Mouse (Mus musculus) midbrain, embryonic 16.5 days (tissue): ENCODE data around the gene Map2k5. TPM values are rescaled to one million over a fixed set of nuclear protein-coding genes. Genes with fewer than 3 reads are reported as not detected.

Experiments
- ATAC-seq: fragments of 200-750 bp; cut with Nextera tagmentation; 2 replicates; pipeline ENCODE4 v1.8.0; 2017; ENCODE audit warnings: moderate TSS enrichment
- H3K27ac ChIP-seq: fragments of 300-500 bp; sonication (generic); 2 replicates; pipeline ENCODE4 v1.5.1; 2014; ENCODE audit warnings: mild to moderate bottlenecking, low read length, mixed read lengths
- H3K27me3 ChIP-seq: fragments of 300-500 bp; sonication (generic); 2 replicates; pipeline ENCODE4 v1.6.1; 2014; ENCODE audit warnings: low read depth, low read length, mixed read lengths; ENCODE audit not compliant: control insufficient read depth, insufficient read depth
- H3K36me3 ChIP-seq: fragments of 300-500 bp; sonication (generic); 2 replicates; pipeline ENCODE4 v1.6.1; 2014; ENCODE audit warnings: mild to moderate bottlenecking, low read length, moderate library complexity, mixed read lengths; ENCODE audit not compliant: control insufficient read depth, insufficient read depth
- H3K4me1 ChIP-seq: fragments of 300-500 bp; sonication (generic); 2 replicates; pipeline ENCODE4 v1.6.1; 2014; ENCODE audit warnings: mild to moderate bottlenecking, low read length, mixed read lengths; ENCODE audit not compliant: control insufficient read depth, insufficient read depth
- H3K4me2 ChIP-seq: fragments of 300-500 bp; sonication (generic); 2 replicates; pipeline ENCODE4 v1.6.1; 2014; ENCODE audit warnings: mild to moderate bottlenecking, low read length, mixed read lengths
- H3K4me3 ChIP-seq: fragments of 300-500 bp; sonication (generic); 2 replicates; pipeline ENCODE4 v1.5.1; 2014; ENCODE audit warnings: low read depth, mild to moderate bottlenecking, low read length, moderate library complexity, mixed read lengths
- H3K9ac ChIP-seq: fragments of 300-500 bp; sonication (generic); 2 replicates; pipeline ENCODE4 v1.6.1; 2014; ENCODE audit warnings: low read depth, low read length, mixed read lengths
- H3K9me3 ChIP-seq: fragments of 300-500 bp; sonication (generic); replicated peaks from 2 replicates; pipeline ENCODE4 v1.6.1; 2014; ENCODE audit warnings: mild to moderate bottlenecking, low read length, mixed read lengths; ENCODE audit not compliant: control insufficient read depth, poor library complexity, severe bottlenecking
- WGBS: fragments of 180-500 bp; shearing (Covaris S2); extraction: QIAGEN DNeasy Blood & Tissue Kit; methylation state at CpG from one replicate; pipeline ENCODE4 v1.1.7; 2014; 5-methylcytosine and 5-hydroxymethylcytosine counted together
- polyA plus RNA-seq: library from polyadenylated mRNA; unstranded; fragments of >200 nt; fragmentation: Nextera tagmentation; extraction: Ambion mirVana; gene quantifications from 2 replicates; pipeline ENCODE4 v1.2.1, GENCODE M21; 2015

The Map2k5 gene
- polyA plus RNA-seq, 1 experiment from 2014 or later: 31.2 TPM

GRCm38 (mm10) chr9:63295551-63295958 lies 82.1 kb downstream of the Map2k5 start:
- H3K4me1 ChIP-seq: peaks cover 25% of the 10 kb centered on the region
- WGBS: 42% methylated on average over 7 of the region's 7 CpGs
- ATAC-seq: peak; percentile 62; the same call in 1 of the 2 replicates
- peak overlapping the region; percentile 45 for H3K4me2 ChIP-seq
- no peaks in the 10 kb centered on the region for H3K27me3 ChIP-seq
- no peaks in the 10 kb centered on the region for H3K36me3 ChIP-seq
- no peaks in the 10 kb centered on the region; the same call in 1 of the 2 replicates for H3K9me3 ChIP-seq
- no peak overlapping the region for H3K4me3 ChIP-seq
- H3K9ac ChIP-seq: no peak overlapping the region; the same call in 1 of the 2 replicates
- H3K27ac ChIP-seq: peak overlapping the region; percentile 79

DNA sequence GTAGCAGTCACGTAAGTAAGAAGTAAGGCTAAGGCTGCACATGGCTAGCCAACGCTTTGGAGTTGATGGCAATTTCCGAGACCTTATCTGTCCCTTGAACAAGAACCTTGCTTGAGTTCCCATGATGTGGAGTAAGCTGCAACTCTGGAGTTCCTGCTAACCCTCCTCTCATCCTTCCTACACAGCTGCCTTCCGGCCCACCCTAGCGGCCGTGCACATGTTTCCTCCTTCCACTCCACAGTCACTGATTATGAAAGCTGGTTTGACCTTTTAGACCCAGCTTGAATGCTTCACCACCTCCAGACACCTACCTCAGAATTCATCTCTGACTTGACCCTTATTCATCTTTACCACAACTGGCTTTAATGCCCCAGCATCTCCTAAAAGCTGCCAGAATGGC lies 82.9 kb downstream of the Map2k5 start:
- Histone ChIP-seq H3K4me2 (no peak overlapping the region), H3K36me3 (no peaks in the 10 kb centered on the region), H3K9ac (no peak overlapping the region), H3K27ac (peak overlapping the region; percentile 79; the same call in 1 of the 2 replicates), H3K27me3 (no peaks in the 10 kb centered on the region), H3K4me3 (no peak overlapping the region), H3K4me1 (peaks cover 25% of the 10 kb centered on the region), H3K9me3 (no peaks in the 10 kb centered on the region)
- WGBS: 82% methylated on average over 6 of the region's 6 CpGs
- no peak for ATAC-seq

GRCm38 (mm10) chr9:63293781-63294480 lies 83.8 kb downstream of the Map2k5 start:
- Histone ChIP-seq H3K27me3 (no peaks in the 10 kb centered on the region), H3K36me3 (no peaks in the 10 kb centered on the region), H3K4me3 (no peak overlapping the region), H3K4me1 (peaks cover 25% of the 10 kb centered on the region), H3K27ac (no peak overlapping the region), H3K4me2 (no peak overlapping the region), H3K9ac (no peak overlapping the region), H3K9me3 (no peaks in the 10 kb centered on the region)
- 43% methylated on average over 13 of the region's 13 CpGs for WGBS
- ATAC-seq: no peak

GRCm38 (mm10) chr9:63288676-63289075 lies 89.0 kb downstream of the Map2k5 start:
- Histone ChIP-seq H3K9ac (no peak overlapping the region), H3K9me3 (no peaks in the 10 kb centered on the region), H3K4me2 (no peak overlapping the region), H3K27me3 (no peaks in the 10 kb centered on the region), H3K4me3 (no peak overlapping the region), H3K27ac (no peak overlapping the region), H3K36me3 (no peaks in the 10 kb centered on the region), H3K4me1 (peaks cover 8% of the 10 kb centered on the region)
- WGBS: 92% methylated on average over 4 of the region's 4 CpGs
- no peak for ATAC-seq

- no peak overlapping the region for H3K27ac ChIP-seq
- ATAC-seq: no peak
- WGBS: 70% methylated on average over 9 of the region's 9 CpGs
Measured at GRCm38 (mm10) chr9:63284392-63284791, 93.3 kb downstream of the Map2k5 start.

GRCm38 (mm10) chr9:63281996-63282395 lies 95.7 kb downstream of the Map2k5 start:
- Histone ChIP-seq H3K4me1 (peaks cover 7% of the 10 kb centered on the region), H3K36me3 (no peaks in the 10 kb centered on the region), H3K9ac (no peak overlapping the region), H3K27ac (no peak overlapping the region), H3K4me2 (no peak overlapping the region), H3K9me3 (no peaks in the 10 kb centered on the region; the same call in 1 of the 2 replicates), H3K4me3 (no peak overlapping the region), H3K27me3 (no peaks in the 10 kb centered on the region)
- 97% methylated on average over 7 of the region's 7 CpGs for WGBS
- ATAC-seq: no peak

More at GRCm38 (mm10) chr9:63284392-63284791, 93.3 kb downstream of the Map2k5 start:
- Histone ChIP-seq H3K4me3 (no peak overlapping the region), H3K36me3 (no peaks in the 10 kb centered on the region), H3K9ac (no peak overlapping the region), H3K4me2 (no peak overlapping the region), H3K9me3 (no peaks in the 10 kb centered on the region; the same call in 1 of the 2 replicates), H3K4me1 (peaks cover 7% of the 10 kb centered on the region), H3K27me3 (no peaks in the 10 kb centered on the region)

DNA sequence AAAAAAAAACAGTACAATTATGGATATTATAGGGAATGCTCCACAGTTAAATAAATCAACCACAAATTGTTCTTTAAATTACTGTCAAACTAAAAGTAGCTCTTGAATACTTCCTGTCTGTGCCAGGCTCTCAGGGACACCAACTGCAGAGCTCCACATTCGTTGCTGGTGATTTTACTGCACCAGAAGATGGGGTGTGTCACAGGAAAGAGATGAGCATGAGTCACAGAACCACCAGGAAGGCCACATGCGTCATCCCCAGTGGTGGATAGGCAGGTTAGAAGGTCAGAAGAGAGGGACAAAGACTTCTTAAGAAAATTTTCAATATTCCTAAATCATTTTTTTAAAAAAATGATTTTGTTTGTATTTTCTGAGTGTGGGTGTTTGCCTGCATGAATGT lies 96.6 kb downstream of the Map2k5 start:
- Histone ChIP-seq H3K9ac (no peak overlapping the region), H3K36me3 (no peaks in the 10 kb centered on the region), H3K9me3 (no peaks in the 10 kb centered on the region; the same call in 1 of the 2 replicates), H3K27ac (no peak overlapping the region), H3K4me2 (no peak overlapping the region), H3K4me1 (peaks cover 7% of the 10 kb centered on the region), H3K4me3 (no peak overlapping the region), H3K27me3 (no peaks in the 10 kb centered on the region)
- WGBS: 95% methylated on average over 2 of the region's 2 CpGs
- no peak for ATAC-seq

- no peaks in the 10 kb centered on the region for H3K9me3 ChIP-seq
- H3K4me2 ChIP-seq: no peak overlapping the region
- no peak overlapping the region for H3K4me3 ChIP-seq
- no peaks in the 10 kb centered on the region for H3K4me1 ChIP-seq
- no peak overlapping the region for H3K9ac ChIP-seq
- H3K27ac ChIP-seq: no peak overlapping the region
- 89% methylated on average over 6 of the region's 6 CpGs for WGBS
- no peaks in the 10 kb centered on the region for H3K36me3 ChIP-seq
- ATAC-seq: no peak
- H3K27me3 ChIP-seq: no peaks in the 10 kb centered on the region
Measured at GRCm38 (mm10) chr9:63273781-63274180, 103.9 kb downstream of the Map2k5 start.

DNA sequence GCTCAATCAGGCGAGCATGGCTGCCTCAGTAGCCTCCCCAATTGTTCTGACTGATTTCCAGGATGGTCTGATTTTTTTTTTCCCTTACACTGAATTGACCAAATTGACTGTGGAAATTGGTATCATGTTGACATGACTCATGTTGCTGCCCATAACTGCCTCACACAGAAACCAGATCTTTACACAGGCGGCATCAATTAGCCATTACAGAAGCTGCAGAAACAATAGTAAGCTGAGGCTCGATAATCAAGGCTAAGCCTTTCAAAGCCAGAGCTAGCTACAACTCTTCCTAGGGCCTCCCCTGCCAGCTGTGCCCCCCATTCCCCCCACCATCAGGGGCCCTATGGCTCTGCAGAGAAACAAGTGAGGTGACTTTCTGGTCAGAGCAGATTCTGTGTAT lies 107.9 kb downstream of the Map2k5 start:
- no peaks in the 10 kb centered on the region for H3K27me3 ChIP-seq
- no peaks in the 10 kb centered on the region for H3K36me3 ChIP-seq
- 38% methylated on average over 3 of the region's 3 CpGs for WGBS
- no peak overlapping the region for H3K9ac ChIP-seq
- H3K4me2 ChIP-seq: no peak overlapping the region
- H3K4me1 ChIP-seq: no peaks in the 10 kb centered on the region
- no peak for ATAC-seq
- no peak overlapping the region for H3K4me3 ChIP-seq
- no peaks in the 10 kb centered on the region for H3K9me3 ChIP-seq
- H3K27ac ChIP-seq: no peak overlapping the region
